Mouse (Mus musculus): ENCODE results near the gene Hspa12b.
"Not testable (repeated sequence)": the region's sequence is repeated elsewhere in the genome, so short reads cannot be mapped to it uniquely, and the experiment has no call there.

Gene Hspa12b

DNA sequence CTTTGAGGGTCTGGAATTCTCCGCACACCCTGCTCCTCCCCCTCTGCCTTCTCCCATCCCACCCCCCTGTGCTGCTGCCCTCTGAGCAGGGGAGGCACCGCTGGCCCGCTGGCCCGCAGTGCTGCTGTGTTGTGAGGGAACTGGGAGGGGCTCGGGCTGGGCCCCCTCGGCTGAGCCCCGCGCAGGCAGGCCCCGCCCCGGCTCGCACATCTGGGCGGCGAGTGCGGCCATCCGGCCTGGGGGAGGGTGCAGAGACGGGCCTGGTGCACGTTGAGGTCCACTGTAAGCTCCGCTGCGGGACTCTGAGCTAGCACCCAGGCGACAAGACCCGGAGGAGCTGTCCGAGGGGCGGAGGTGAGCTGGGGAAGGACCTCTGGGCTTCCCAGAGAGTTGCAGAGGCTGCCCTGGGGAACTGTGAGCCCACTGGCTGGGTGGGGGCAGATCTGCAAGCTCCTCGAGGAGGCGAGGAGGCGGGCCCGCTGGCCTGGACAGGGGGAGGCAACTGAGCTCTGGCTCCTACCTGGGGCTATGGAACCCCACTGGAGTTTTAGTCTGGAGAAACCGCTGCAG lies at the start of gene Hspa12b:
TSS of gene Hspa12b (plus strand) at position 120 of the 570 bp plus-strand sequence.
- DNase-seq (ENCODE audit: low spot score in 2 of 2) = peak; percentile 26 to 45

DNA sequence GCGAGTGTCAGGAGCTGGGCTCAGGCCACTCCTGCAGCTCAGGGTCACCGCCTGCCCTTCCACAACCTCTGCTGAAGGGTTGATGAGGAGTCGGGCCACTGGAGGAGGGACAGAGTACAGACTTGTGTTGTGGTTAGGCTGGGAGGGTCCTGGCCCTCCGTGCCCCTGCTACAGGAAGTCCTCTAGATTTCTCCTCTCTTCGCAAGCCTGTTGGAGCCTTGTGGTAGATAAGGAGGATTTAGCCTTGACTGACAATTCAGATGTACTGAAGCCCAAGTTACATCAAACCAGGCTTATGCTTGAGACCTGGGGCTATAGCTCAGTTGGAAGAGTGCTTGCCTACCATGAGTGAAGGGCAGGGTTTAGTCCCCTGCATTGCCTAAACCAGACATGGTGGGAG lies 46.6 kb upstream of the Hspa12b start:
- no peak for DNase-seq (ENCODE audit: low spot score in 2 of 2)

DNA sequence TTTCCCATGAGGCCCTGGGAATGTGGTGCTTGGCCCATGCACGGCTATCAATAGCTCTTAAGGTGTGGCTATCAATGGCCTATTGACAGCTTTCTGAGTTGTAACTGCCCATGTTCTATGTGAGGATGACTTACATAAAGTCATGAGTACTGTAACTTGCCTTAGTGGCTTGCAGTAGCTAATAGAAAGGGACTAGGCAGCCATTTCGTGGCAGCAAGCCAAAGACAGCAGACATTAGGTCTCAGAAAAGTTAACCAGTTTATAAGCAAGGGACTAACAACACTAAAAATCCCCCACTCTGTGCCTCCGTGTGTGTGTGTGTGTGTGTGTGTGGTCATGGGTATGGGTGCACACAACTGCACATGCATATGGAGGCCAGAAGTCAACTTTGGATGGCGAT lies 42.9 kb upstream of the Hspa12b start:
- no peak for DNase-seq (ENCODE audit: low spot score in 2 of 2)

DNA sequence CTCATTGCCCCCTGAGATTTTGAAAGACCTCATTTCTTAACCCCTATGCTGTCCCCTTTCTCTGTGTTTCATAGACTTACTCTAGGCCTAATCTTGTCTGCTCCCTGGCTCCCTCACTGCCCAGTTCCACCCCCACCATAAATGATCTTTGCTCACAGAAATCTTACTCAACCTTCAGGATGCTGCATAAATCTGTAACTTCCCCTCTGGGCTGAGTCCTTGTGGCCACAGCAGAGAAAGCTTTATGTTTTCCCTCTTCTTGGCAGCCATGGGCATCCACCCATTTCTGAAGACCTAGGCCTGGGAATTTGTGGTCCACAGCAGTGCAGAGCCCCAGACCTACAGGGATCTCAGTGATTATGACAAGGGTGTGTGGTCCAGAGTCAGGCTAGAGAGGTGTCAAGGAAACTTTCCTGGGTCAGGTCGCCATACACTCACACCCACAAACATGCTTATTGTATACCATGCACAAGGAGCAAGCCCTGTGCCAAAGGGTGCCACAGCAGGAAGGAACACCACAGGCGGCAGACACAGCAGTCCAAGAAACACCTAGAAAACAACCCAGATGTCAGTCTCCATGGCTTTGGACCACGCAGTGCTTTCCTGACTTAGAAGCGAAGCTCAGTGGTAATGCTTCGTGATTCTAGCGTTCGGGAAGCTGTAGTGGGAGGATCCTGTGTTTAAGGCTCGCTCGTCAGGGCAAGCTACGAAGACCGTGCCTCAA lies 40.3 kb upstream of the Hspa12b start, which contains the start of gene Siglec1:
TSS of gene Siglec1 (minus strand) at position 99 of the 724 bp plus-strand sequence.
- DNase-seq (ENCODE audit: low spot score in 2 of 2) = no peak

DNA sequence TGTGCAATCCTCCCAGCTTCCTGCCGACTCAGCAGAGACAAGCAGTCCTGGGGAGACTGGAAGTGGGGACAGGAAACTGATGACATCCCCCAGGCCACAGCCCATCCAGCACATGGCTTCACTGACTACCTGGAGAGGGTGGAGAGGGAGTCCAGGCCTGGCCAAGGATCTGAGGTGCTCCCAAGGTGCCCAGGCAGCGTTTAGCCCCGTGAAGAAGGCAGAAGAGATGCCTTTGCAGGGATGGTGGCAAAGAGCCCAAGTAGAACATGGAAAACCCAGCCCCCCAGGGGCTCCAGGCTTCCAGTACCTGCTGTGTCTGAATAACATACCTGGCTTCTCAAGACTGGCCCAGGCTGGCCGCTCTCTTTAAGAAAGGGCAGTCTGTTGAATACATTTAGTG lies 38.5 kb upstream of the Hspa12b start:
- DNase-seq (ENCODE audit: low spot score in 2 of 2) = no peak

DNA sequence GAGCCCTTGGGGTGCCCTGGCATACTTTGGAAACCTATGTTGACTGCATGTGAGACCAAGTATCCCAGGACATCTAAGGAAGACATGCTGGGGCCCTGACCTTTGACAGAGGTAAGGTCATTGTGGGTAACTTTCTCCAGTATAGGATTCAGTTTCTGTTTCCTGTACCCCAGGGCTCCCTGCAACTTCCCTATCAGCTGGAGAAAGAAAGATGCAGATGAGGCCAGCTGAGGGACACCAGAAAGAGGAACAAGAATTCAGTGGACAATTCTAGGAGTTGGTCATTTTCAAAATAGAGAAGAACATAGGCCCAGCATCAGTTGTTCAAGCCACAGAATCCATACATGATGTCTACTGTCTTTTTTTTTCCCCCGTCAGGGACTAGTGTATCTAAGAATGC lies 37.4 kb upstream of the Hspa12b start:
- no peak for DNase-seq (ENCODE audit: low spot score in 2 of 2)

DNA sequence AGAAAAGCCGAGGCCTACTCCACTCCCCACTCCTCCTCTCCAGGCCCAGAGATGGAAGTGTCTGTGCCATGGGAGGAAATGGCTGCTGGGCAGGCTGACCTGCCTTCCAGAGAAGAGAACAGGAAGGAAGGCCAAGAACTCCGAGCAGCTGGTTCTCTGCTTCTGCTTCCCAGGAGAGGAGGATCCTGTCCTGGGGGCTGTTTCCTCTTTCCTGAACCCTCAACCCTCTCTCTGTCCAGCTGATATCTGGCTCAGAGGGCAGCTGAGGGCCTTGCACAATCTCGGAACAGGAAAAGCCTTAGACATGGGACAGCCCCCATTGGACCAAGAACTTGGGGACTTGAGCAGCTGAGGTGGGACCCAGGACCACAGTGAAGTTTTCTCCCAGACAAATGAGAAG lies 36.2 kb upstream of the Hspa12b start:
- DNase-seq (ENCODE audit: low spot score in 2 of 2) = no peak

DNA sequence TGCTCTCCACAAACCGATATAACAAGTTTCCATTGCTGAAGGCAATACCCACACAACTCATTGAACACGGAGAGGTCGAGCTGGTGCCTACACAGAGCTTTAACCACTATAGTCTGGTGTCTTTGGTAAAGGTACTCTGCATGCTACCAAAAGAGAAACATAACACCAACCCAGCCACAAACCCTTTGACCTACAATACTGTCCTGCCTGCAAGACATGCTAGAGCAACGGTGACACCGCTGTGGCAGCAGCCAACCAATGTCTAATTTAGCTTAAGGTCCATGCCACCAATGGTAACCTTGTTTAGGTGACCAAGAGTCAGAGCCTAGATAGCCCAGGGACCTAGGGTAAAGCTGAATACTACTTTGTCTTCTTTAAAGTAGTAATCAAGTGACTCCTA lies 33.5 kb upstream of the Hspa12b start:
- no peak for DNase-seq (ENCODE audit: low spot score in 2 of 2)

DNA sequence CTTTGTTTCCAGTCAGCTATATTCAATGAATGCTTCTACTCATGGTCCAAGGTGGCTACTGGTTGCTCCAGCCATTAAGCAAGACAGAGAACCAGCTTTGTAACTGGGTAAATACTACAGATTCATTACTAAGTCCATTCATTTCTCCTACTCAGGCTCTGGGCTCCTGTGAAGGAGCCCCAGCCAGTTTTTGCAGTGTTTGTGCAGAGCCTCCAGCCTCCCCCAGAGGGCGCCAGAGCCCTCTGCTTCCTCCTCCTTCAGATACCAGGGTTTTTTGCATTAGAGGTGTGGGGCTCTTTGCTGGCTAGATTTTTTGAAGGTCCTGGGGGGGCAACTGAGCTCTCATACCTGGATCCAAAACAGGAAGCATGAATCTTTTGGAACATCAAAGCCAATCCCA lies 32.3 kb upstream of the Hspa12b start:
- DNase-seq (ENCODE audit: low spot score in 2 of 2) = peak; percentile 79 to 84

DNA sequence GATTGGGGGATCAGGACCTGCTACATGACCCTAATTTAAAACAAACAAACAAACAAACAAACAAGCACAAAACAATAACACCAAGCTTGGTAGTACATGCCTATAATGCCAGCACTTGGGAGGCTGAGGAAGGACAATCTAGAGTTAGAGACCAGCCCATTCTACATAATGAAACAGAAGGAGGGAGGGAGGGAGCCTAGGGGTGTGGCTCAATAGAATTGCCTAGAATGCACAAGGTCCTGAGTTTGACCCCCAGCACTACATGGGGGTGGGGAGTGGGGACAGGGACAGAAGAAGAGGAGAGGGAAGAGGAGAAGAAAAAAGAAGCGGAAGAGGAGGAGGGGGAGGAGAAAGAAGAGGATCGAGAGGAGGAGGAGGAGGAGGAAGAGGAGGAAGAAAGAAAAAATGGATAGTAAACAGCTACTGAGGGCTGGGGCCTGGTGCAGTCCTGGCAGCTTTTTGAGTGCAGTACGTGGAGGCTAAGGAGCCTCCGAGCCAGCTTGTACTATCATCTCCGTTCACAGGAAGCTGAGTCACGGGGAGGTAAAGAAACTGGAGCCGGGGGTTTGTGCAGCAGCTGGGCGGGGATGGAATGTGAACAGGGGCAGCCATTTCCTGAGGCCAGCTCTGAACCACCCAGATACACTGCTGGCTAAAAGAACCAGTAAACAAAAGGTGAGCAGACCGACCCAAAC lies 30.8 kb upstream of the Hspa12b start:
- peak; percentile 11 to 49 for DNase-seq (ENCODE audit: low spot score in 2 of 2)

DNA sequence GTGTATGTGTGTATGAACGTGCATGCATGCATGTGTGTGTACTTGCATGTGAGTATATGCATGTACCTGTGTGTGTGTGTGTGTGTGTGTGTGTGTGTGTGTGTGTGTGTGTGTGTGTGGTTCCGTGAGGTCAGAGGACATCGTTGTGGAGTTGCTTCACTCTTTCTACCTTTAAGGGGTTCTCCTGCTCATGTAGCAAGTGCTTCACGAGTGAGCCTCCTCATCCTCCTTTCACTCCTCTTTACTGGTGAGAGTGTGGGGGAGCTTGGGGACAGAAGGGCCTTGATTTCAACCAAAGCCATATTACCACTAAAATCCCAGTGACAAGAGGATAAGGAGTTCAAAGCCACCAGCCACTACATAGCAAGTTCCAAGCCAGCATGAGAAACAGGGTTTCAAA lies 30.0 kb upstream of the Hspa12b start:
- DNase-seq (ENCODE audit: low spot score in 2 of 2) = no peak

DNA sequence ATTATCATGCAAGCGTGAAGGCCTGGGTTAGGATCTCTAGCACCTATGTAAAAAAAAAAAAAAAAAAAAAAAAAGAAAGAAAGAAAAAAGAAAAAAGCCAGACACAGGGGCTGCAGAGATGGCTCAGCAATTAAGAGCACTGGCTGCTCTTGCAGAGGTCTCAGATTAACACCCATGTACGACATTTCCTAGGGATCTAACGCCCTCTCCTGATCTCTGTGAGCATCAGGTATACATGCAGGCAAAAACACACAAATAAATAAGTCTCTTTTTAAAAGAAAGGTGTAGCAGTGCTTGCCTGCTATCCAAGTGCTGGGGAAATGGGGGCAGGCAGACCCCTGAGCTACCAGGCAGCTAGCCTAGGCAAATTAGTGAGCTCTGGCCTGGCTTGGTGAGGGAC lies 25.6 kb upstream of the Hspa12b start:
- no peak for DNase-seq (ENCODE audit: low spot score in 2 of 2)

DNA sequence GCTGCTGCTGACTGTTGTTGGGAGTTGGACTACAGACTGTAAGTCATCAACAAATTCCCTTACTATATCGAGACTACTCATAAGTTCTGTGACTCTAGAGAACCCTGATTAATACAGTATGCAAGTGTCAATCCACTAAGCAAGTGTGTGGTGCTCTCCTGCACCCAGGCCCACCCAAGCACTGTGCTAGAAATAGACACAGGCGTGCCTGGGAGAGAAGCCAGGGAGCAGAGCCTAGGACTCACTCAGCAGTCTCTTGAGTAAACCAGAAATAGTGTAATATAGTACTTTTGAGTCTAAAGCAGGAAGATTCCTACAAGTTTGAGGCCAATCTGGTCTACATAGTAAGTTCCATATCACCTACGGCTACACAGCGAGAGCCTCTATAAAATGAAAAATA lies 23.1 kb upstream of the Hspa12b start:
- DNase-seq (ENCODE audit: low spot score in 2 of 2) = no peak

DNA sequence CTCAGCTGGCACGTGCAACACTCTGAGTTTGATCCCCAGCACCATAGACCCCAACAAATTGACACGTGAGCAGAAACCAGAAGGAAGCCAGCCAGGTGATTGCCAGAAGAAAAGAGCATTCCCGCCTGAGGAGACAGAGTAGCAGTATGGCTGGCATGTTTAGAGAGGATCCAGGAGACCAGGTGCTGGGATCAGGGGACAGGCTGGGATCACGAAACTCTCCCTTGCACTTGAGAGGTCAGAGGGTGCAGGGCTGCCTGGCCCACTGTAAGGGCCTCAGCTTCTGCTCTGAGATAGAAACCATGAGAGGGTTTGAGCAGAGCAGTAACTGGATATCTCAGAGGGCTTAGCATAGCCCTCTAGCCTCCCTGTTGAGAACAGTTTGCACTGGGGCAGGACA lies 22.0 kb upstream of the Hspa12b start:
- not testable (repeated sequence) for DNase-seq (ENCODE audit: low spot score in 2 of 2)

DNA sequence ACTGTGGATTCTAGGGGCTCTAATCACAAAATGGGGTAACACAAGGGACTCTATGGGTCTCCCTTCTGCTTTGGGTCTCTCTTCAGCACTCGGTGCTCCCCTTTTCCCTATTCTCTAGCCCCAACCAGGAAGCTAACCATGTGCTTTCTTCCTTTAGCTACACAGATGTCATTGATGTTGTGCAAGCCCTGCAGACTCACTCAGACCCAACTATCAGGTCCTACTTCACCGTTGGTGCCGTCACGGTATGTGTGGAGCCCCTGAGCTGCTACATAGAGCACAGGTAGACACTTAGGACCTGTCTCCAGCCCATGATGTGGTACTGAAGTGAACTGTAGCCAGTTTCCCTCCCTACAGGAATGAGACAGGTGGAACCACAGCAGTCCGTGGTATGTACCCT lies 21.1 kb upstream of the Hspa12b start:
- no peak for DNase-seq (ENCODE audit: low spot score in 2 of 2)

DNA sequence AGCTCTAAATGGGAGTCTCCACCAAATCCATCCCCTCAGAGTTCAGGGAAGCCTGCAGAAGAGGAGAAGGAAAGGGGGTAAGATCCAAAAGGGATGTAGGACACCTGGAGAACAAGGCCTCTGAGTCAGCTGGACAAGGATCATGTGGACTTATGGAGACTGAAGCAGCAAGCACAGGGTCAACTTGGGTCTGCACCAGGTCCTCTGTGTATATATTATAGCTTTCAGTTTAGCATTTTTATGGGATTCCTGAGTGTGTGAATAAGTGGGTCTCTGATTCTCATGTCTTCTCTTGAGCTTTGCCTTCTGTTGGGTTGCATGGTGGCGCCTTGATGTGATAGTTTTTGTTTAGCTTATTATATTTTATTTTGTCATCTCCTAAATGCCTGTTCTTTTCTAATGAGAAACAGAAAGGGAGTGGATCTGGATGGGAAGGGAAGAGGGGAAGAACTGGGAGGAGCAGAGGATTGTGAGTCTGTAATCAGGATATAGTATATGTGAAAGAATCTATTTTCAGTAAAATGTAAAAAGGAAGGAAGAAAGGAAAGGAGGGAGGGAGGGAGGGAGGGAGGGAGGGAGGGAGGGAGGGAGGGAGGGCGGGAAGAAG lies 8.0 kb upstream of the Hspa12b start:
- DNase-seq (ENCODE audit: low spot score in 2 of 2) = no peak

DNA sequence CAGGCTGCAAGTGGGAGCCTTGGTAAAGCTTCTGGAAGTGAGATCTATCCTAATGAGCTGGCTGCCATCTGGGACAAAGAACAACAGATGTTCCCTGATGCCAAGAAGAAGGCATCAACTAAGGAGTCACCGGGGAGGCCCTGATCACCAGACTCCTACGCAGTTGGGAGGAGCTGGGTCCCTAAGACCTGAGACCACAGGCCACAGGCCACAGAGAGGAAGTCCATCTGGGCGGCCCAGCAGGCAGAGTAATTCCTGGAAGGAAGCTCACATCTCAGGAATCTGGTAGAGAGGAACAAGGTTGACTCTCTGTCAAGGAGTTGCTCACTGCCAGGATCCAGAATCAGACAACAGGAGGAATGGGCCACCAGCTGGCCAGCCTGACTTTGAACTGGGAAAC lies 2.9 kb upstream of the Hspa12b start:
- no peak for DNase-seq (ENCODE audit: low spot score in 2 of 2)

DNA sequence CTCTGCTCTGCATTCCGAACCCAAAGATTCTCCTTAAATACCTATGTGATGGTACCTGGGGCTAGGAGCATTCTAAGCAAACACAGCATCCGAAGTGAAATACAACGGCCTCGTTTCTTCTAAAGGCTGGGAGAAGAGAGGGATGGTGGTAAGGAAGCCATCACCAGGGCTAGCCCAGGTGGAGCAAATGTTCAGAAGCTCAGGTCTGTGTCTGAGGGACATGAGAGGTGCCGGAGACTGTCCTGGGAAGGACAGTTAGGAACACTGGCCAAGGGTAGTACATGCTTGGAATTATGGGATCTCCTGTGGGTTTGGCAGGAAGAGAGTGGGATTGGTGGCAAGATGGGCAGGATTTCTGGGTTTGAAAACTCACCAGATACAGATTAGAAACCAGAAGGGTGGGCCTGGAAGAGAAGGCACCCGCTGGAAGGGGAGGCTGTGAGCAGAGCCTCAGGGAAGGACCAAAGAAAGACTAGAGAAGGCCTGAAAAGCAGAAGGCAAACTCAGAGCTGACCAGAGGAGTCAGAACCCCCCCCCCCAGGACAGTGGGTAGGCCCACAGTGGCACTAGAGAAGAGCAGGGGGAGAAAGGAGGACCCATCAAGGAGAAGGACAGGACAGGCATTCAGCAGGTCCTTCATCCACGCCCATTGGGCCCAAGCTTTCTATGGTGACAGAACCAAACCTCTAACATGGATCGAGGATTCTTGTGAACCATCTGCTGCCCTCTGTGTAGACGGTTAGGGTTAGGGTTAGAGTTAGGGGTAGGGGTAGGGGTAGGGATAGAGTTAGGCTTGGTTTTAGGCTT lies 1.7 kb upstream of the Hspa12b start:
- DNase-seq (ENCODE audit: low spot score in 2 of 2) = peak in 1 of 2 experiments; percentile 5

DNA sequence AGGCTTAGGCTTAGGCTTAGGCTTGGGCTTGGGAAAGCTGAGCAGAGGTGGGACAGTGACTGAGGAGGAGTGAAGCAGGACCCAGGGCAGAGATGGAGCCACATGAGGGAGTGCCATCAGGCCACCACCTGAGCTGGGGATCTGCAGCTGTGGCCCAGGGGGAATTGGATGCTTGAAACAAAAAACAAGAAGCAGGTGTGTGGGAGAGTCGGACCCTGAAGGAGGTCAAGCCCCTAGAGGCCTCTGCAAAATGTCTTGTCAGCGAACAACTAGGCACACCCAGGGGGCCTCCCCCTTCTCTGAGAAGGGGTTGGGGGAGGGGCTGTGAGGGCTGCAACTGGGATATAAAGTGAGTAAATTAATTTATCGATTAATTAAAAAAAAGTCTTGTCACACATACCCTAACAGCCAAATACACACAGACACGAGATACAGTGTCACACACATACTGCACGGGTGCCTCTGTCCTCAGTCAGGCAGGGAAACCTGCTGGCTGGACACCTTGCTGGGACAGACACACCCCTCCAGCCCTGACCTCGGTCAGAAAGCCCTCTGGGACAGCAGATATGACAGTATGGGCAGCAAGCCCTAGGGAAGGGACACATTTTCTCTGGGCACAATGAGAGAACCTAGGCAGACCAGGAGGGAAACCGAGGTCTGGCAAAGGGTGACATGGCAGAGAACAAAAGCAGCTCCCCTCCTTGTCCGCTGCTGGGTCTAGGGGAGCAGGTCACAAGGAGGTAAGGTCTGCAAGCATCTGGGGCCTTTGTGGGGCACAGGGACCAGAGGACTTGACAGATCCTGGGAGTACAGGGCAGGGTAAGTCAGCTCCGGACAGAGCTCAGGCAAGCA lies 890 bp upstream of the Hspa12b start:
- DNase-seq (ENCODE audit: low spot score in 2 of 2) = peak in 1 of 2 experiments; percentile 10

DNA sequence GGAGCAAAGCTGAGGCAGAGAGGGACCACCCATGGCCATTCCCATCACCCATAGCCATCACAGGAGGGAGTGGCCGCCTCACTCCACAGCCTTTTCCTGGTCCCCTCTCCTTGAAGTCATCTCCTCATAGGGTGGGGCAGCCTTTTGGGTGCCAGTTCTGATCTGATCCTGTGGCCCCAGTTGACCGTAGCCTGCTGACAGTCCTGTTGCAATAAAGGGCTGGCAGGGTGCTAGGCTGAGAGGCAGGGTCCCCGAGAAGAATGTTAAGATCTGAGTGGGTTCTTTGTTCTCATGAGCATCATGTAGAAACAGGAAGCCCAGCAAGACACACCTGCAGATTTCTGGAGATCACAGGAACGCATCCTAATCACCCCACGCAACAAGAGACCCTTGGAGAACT lies 1.1 kb downstream of the Hspa12b start:
- peak in 1 of 2 experiments; percentile 5 for DNase-seq (ENCODE audit: low spot score in 2 of 2)

DNA sequence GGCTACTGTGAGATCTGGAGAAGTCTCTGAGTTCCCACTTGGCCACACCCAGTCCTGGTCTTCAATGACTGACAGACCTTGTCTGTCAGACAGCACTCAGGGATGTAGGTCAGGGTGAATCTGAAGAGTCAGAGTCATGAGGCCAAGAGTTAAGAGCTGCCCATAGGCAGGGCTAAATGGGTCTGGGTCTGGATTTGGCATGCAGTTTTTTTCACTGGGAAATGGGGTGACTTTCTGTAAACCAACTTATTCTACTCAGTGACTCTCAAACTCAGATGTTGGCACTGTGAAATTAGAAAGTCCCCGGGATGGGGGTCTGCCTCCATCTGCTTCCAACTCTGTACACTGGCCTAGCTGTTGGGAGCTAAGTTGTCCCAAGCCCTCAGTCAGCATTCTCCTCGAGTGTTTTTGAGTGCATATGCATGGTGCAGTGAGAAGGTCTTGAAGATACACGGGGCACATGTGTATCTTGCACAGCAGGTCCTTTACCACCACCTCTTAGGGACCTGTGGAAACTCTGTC lies 1.6 kb downstream of the Hspa12b start:
- peak in 1 of 2 experiments; percentile 7 for DNase-seq (ENCODE audit: low spot score in 2 of 2)
